Mouse (Mus musculus) left cerebral cortex, adult 8-10 months (tissue): ENCODE data around the gene Sipa1l1. TPM values are rescaled to one million over a fixed set of nuclear protein-coding genes. Genes with fewer than 3 reads are reported as not detected.
A peak's percentile ranks its signal among the peaks of the same experiment; 100 is the strongest.

Experiments
- DNase-seq, 2 experiments: peaks; one replicate each; pipeline ENCODE4 v3.0.0; 2022; ENCODE audit warnings: low spot score in 2 of 2
- total RNA-seq, 4 experiments: library from RNA; stranded (reverse); gene quantifications; 2 replicates each; pipeline ENCODE4 v1.2.4; 2022

The Sipa1l1 gene
- total RNA-seq, 4 experiments from 2014 or later, result 245 to 307 (median 281) TPM

GRCm38 (mm10) chr12:82332836-82333614 lies 163.9 kb downstream of the Sipa1l1 start:
- DNase-seq, result no peak

GRCm38 (mm10) chr12:82333999-82334398 lies 164.9 kb downstream of the Sipa1l1 start:
- no peak for DNase-seq

- no peak for DNase-seq
These were observed 165.4 kb downstream of the Sipa1l1 start for GRCm38 (mm10) chr12:82334550-82334949.

- DNase-seq, result no peak
These were observed 166.0 kb downstream of the Sipa1l1 start for GRCm38 (mm10) chr12:82335095-82335494.

- no peak for DNase-seq
These were observed 169.4 kb downstream of the Sipa1l1 start for GRCm38 (mm10) chr12:82338550-82338949.

- DNase-seq, result peak; percentile 57 to 58
These were observed 170.2 kb downstream of the Sipa1l1 start for GRCm38 (mm10) chr12:82339221-82339861.

GRCm38 (mm10) chr12:82340196-82340918 lies 171.2 kb downstream of the Sipa1l1 start:
- DNase-seq, result no peak

GRCm38 (mm10) chr12:82341181-82341580 lies 172.1 kb downstream of the Sipa1l1 start:
- DNase-seq, result no peak

GRCm38 (mm10) chr12:82341696-82342095 lies 172.6 kb downstream of the Sipa1l1 start:
- no peak for DNase-seq

GRCm38 (mm10) chr12:82350082-82350481 lies 181.0 kb downstream of the Sipa1l1 start:
- DNase-seq, result no peak

- no peak for DNase-seq
These were observed 181.8 kb downstream of the Sipa1l1 start for GRCm38 (mm10) chr12:82350891-82351290.

GRCm38 (mm10) chr12:82353660-82354059 lies 184.5 kb downstream of the Sipa1l1 start:
- DNase-seq, result no peak

- no peak for DNase-seq
These were observed 186.5 kb downstream of the Sipa1l1 start for GRCm38 (mm10) chr12:82355419-82356149.

- DNase-seq, result no peak
These were observed 187.4 kb downstream of the Sipa1l1 start for GRCm38 (mm10) chr12:82356476-82356875.

- no peak for DNase-seq
These were observed 188.3 kb downstream of the Sipa1l1 start for GRCm38 (mm10) chr12:82357431-82357830.

GRCm38 (mm10) chr12:82362796-82363195 lies 193.7 kb downstream of the Sipa1l1 start:
- DNase-seq, result no peak

- no peak for DNase-seq
These were observed 195.1 kb downstream of the Sipa1l1 start for GRCm38 (mm10) chr12:82364186-82364585.

GRCm38 (mm10) chr12:82365276-82365875 lies 196.3 kb downstream of the Sipa1l1 start:
- DNase-seq, result no peak

- no peak for DNase-seq
These were observed 197.6 kb downstream of the Sipa1l1 start for GRCm38 (mm10) chr12:82366754-82367153.

- DNase-seq, result no peak
These were observed 198.2 kb downstream of the Sipa1l1 start for GRCm38 (mm10) chr12:82367345-82367744.

- no peak for DNase-seq
These were observed 198.9 kb downstream of the Sipa1l1 start for GRCm38 (mm10) chr12:82367986-82368385.
